25 mouse cellular contexts compared by ENCODE assay signal in the genomic region with DNA sequence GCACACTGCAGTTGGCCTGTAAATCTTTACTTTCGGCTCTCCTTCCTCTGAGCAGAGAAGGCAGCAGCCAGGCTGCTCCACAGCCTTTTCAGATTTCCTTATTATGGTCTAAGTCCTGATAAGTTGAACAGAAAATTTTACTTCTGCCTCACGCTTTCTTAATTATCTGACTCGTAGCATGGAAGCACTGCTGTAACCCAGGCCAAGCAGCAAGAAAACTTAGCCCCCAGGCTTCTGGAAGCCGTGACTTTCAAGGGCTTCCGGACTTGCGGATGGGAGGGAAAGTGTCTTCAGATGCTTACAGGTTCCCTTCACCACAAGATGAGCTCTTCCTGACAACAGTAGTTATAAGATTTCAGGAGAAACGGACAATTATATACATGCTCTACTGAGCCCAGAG. TPM values are rescaled to one million over a fixed set of nuclear protein-coding genes. Genes with fewer than 3 reads are reported as not detected.
DNase-seq lines count a peak whose midpoint lies in the region; ATAC-seq and TF ChIP-seq lines count a peak whose summit lies in the region.
"Had no signal": no experiment of that assay in that cellular context is flagged by ENCODE, and none has a peak within 500 bp of the region (broad histone marks: within the 10 kb centered on the region; RNA-seq: fewer than 3 reads in every experiment).

No protein-coding gene starts in this region.

- no peak overlapping the region for H3K4me3 ChIP-seq in forebrain, embryonic 14.5 days (ENCODE audit: low read depth, low read length)
- no peak overlapping the region for H3K4me3 ChIP-seq in forebrain, embryonic 15.5 days
- no peak overlapping the region for H3K4me3 ChIP-seq in hindbrain, embryonic 11.5 days (ENCODE audit: low read depth, low read length)
- H3K4me3 ChIP-seq in hindbrain, embryonic 16.5 days (ENCODE audit: low read length): no peak overlapping the region
- no peak overlapping the region for H3K4me3 ChIP-seq in midbrain, embryonic 13.5 days (replicated peaks)
- no peak overlapping the region for H3K4me3 ChIP-seq in midbrain, embryonic 16.5 days (ENCODE audit: low read depth, low read length)
- H3K4me3 ChIP-seq: embryonic facial prominence, embryonic 15.5 days; heart, embryonic 15.5 days; hindbrain, embryonic 15.5 days; kidney, embryonic 15.5 days; limb, embryonic 13.5 days; lung, embryonic 15.5 days had no signal

- TF ChIP-seq CTCF in brain, embryonic 14.5 days (IDR thresholded peaks at IDR 0.05; ENCODE audit: borderline replicate concordance, extremely low read depth, insufficient read depth, insufficient read length): no peak

- peaks cover 6% of the 10 kb centered on the region for H3K4me1 ChIP-seq in forebrain, embryonic 14.5 days (ENCODE audit: control insufficient read depth, insufficient read depth, low read length)
- H3K4me1 ChIP-seq in forebrain, embryonic 15.5 days: peaks cover 7% of the 10 kb centered on the region
- no peaks in the 10 kb centered on the region for H3K4me1 ChIP-seq in hindbrain, embryonic 11.5 days (replicated peaks; ENCODE audit: control insufficient read depth, insufficient read depth, low read length)
- H3K4me1 ChIP-seq in hindbrain, embryonic 16.5 days (ENCODE audit: control insufficient read depth, insufficient read depth, low read depth, low read length): no peaks in the 10 kb centered on the region
- peaks cover 11% of the 10 kb centered on the region for H3K4me1 ChIP-seq in midbrain, embryonic 13.5 days (replicated peaks)
- H3K4me1 ChIP-seq in midbrain, embryonic 16.5 days (ENCODE audit: control insufficient read depth, insufficient read depth, low read length): no peaks in the 10 kb centered on the region; the same call in 1 of the 2 replicates
- H3K4me1 ChIP-seq: embryonic facial prominence, embryonic 15.5 days; heart, embryonic 15.5 days; hindbrain, embryonic 15.5 days; kidney, embryonic 15.5 days; limb, embryonic 13.5 days; lung, embryonic 15.5 days had no signal

- H3K36me3 ChIP-seq in forebrain, embryonic 14.5 days (ENCODE audit: control insufficient read depth, insufficient read depth, low read length): no peaks in the 10 kb centered on the region
- no peaks in the 10 kb centered on the region for H3K36me3 ChIP-seq in forebrain, embryonic 15.5 days
- no peaks in the 10 kb centered on the region for H3K36me3 ChIP-seq in hindbrain, embryonic 11.5 days (ENCODE audit: control insufficient read depth, insufficient read depth, low read length)
- H3K36me3 ChIP-seq in hindbrain, embryonic 16.5 days (ENCODE audit: control insufficient read depth, insufficient read depth, low read length): no peaks in the 10 kb centered on the region
- no peaks in the 10 kb centered on the region for H3K36me3 ChIP-seq in midbrain, embryonic 13.5 days
- H3K36me3 ChIP-seq in midbrain, embryonic 16.5 days (ENCODE audit: control insufficient read depth, insufficient read depth, low read length): no peaks in the 10 kb centered on the region
- H3K36me3 ChIP-seq: embryonic facial prominence, embryonic 15.5 days; heart, embryonic 15.5 days; hindbrain, embryonic 15.5 days; kidney, embryonic 15.5 days; limb, embryonic 13.5 days; lung, embryonic 15.5 days had no signal

- H3K9ac ChIP-seq in forebrain, embryonic 14.5 days (ENCODE audit: low read length): no peak overlapping the region
- H3K9ac ChIP-seq in forebrain, embryonic 15.5 days (replicated peaks): no peak overlapping the region
- no peak overlapping the region for H3K9ac ChIP-seq in hindbrain, embryonic 11.5 days (ENCODE audit: low read depth, low read length)
- no peak overlapping the region for H3K9ac ChIP-seq in hindbrain, embryonic 16.5 days (ENCODE audit: low read depth, low read length)
- H3K9ac ChIP-seq in midbrain, embryonic 13.5 days (replicated peaks): no peak overlapping the region
- H3K9ac ChIP-seq in midbrain, embryonic 16.5 days (ENCODE audit: low read depth, low read length): no peak overlapping the region
- H3K9ac ChIP-seq: embryonic facial prominence, embryonic 15.5 days; heart, embryonic 15.5 days; hindbrain, embryonic 15.5 days; kidney, embryonic 15.5 days; limb, embryonic 13.5 days; lung, embryonic 15.5 days had no signal

- no peak for DNase-seq in forebrain, embryonic 14.5 days (ENCODE audit: low spot score)
- no peak for DNase-seq in hindbrain, embryonic 11.5 days (ENCODE audit: low spot score)
- peak; percentile 9 for DNase-seq in brain, embryonic 14.5 days (ENCODE audit: low read depth)
- DNase-seq: adrenal gland, postnatal 10 days; B cell, adult 2 months; cerebellum, adult 18-20 months; cerebellum, postnatal 10 days; kidney, adult 18-20 months; kidney, postnatal 25 days; right cerebral cortex, postnatal 25 days; thymus, postnatal 14 days had no signal

- H3K4me2 ChIP-seq in forebrain, embryonic 14.5 days (ENCODE audit: low read length): no peak overlapping the region
- H3K4me2 ChIP-seq in forebrain, embryonic 15.5 days (replicated peaks): no peak overlapping the region
- no peak overlapping the region for H3K4me2 ChIP-seq in hindbrain, embryonic 11.5 days (replicated peaks; ENCODE audit: low read depth, low read length)
- H3K4me2 ChIP-seq in hindbrain, embryonic 16.5 days (ENCODE audit: low read length): no peak overlapping the region
- no peak overlapping the region for H3K4me2 ChIP-seq in midbrain, embryonic 13.5 days (replicated peaks)
- no peak overlapping the region for H3K4me2 ChIP-seq in midbrain, embryonic 16.5 days (ENCODE audit: low read length)
- H3K4me2 ChIP-seq: embryonic facial prominence, embryonic 15.5 days; heart, embryonic 15.5 days; hindbrain, embryonic 15.5 days; kidney, embryonic 15.5 days; limb, embryonic 13.5 days; liver, embryonic 11.5 days; lung, embryonic 15.5 days had no signal

- no peak overlapping the region for H3K27ac ChIP-seq in forebrain, embryonic 14.5 days (ENCODE audit: low read depth, low read length)
- no peak overlapping the region for H3K27ac ChIP-seq in forebrain, embryonic 15.5 days (replicated peaks)
- peak overlapping the region; percentile 20; the same call in 1 of the 2 replicates for H3K27ac ChIP-seq in hindbrain, embryonic 11.5 days (ENCODE audit: low read depth, low read length)
- no peak overlapping the region for H3K27ac ChIP-seq in hindbrain, embryonic 16.5 days (ENCODE audit: low read depth, low read length)
- H3K27ac ChIP-seq in midbrain, embryonic 13.5 days: peak overlapping the region; percentile 17; the same call in 1 of the 2 replicates
- H3K27ac ChIP-seq in midbrain, embryonic 16.5 days (ENCODE audit: low read length): no peak overlapping the region
- H3K27ac ChIP-seq: embryonic facial prominence, embryonic 15.5 days; heart, embryonic 15.5 days; hindbrain, embryonic 15.5 days; kidney, embryonic 15.5 days; limb, embryonic 13.5 days; lung, embryonic 15.5 days had no signal

- no peaks in the 10 kb centered on the region for H3K27me3 ChIP-seq in forebrain, embryonic 14.5 days (replicated peaks; ENCODE audit: control insufficient read depth, insufficient read depth, low read length)
- no peaks in the 10 kb centered on the region for H3K27me3 ChIP-seq in forebrain, embryonic 15.5 days
- H3K27me3 ChIP-seq in hindbrain, embryonic 11.5 days (ENCODE audit: control insufficient read depth, insufficient read depth, low read length): no peaks in the 10 kb centered on the region
- H3K27me3 ChIP-seq in hindbrain, embryonic 16.5 days (replicated peaks; ENCODE audit: control insufficient read depth, insufficient read depth, low read length): no peaks in the 10 kb centered on the region
- no peaks in the 10 kb centered on the region for H3K27me3 ChIP-seq in midbrain, embryonic 13.5 days
- no peaks in the 10 kb centered on the region for H3K27me3 ChIP-seq in midbrain, embryonic 16.5 days (ENCODE audit: control insufficient read depth, insufficient read depth, low read depth, low read length)
- H3K27me3 ChIP-seq: embryonic facial prominence, embryonic 15.5 days; heart, embryonic 15.5 days; hindbrain, embryonic 15.5 days; kidney, embryonic 15.5 days; limb, embryonic 13.5 days; lung, embryonic 15.5 days had no signal

- 0 out of 2 replicates have a peak, but pooled peaks have one; percentile 26 for ATAC-seq in forebrain, embryonic 14.5 days
- no peak for ATAC-seq in forebrain, embryonic 15.5 days (replicated peaks)
- ATAC-seq in hindbrain, embryonic 11.5 days (ENCODE audit: low FRiP score): no peak
- no peak for ATAC-seq in hindbrain, embryonic 16.5 days
- no peak for ATAC-seq in midbrain, embryonic 13.5 days
- no peak for ATAC-seq in midbrain, embryonic 16.5 days
- ATAC-seq in monocyte, adult 5-6 weeks (replicated peaks; ENCODE audit: insufficient number of reproducible peaks, low FRiP score, low TSS enrichment, poor library complexity, severe bottlenecking): no peak
- ATAC-seq: Patski had no signal

- 71% methylated on average over 7 of the region's 7 CpGs for WGBS in forebrain, embryonic 14.5 days
- 68% methylated on average over 7 of the region's 7 CpGs for WGBS in forebrain, embryonic 15.5 days
- 81% methylated on average over 7 of the region's 7 CpGs for WGBS in hindbrain, embryonic 11.5 days
- WGBS in hindbrain, embryonic 16.5 days: 72% methylated on average over 7 of the region's 7 CpGs
- 74% methylated on average over 7 of the region's 7 CpGs for WGBS in midbrain, embryonic 13.5 days
- WGBS in midbrain, embryonic 16.5 days: 61% methylated on average over 7 of the region's 7 CpGs

- TF ChIP-seq POLR2A in brain, embryonic 14.5 days (IDR thresholded peaks at IDR 0.05; ENCODE audit: borderline replicate concordance, extremely low read depth, insufficient read depth, insufficient read length, poor library complexity, severe bottlenecking): no peak

- H3K9me3 ChIP-seq in forebrain, embryonic 14.5 days (replicated peaks; ENCODE audit: control insufficient read depth, low read length): no peaks in the 10 kb centered on the region
- no peaks in the 10 kb centered on the region for H3K9me3 ChIP-seq in forebrain, embryonic 15.5 days
- no peaks in the 10 kb centered on the region for H3K9me3 ChIP-seq in hindbrain, embryonic 11.5 days (ENCODE audit: control insufficient read depth, low read length)
- H3K9me3 ChIP-seq in hindbrain, embryonic 16.5 days (ENCODE audit: control insufficient read depth, low read length): no peaks in the 10 kb centered on the region
- no peaks in the 10 kb centered on the region for H3K9me3 ChIP-seq in midbrain, embryonic 13.5 days
- H3K9me3 ChIP-seq in midbrain, embryonic 16.5 days (replicated peaks; ENCODE audit: control insufficient read depth, low read length, poor library complexity, severe bottlenecking): no peaks in the 10 kb centered on the region
- H3K9me3 ChIP-seq: embryonic facial prominence, embryonic 15.5 days; heart, embryonic 15.5 days; hindbrain, embryonic 15.5 days; kidney, embryonic 15.5 days; limb, embryonic 13.5 days; lung, embryonic 15.5 days had no signal

RNA-seq across cellular contexts. Expression of gene Ccdc39, which starts 29.7 kb away (rescaled TPM):
- 9.8 and 12.9 TPM in 2 replicates for polyA plus RNA-seq in forebrain, embryonic 14.5 days (2014; fragmentation: Nextera tagmentation; extraction: Ambion mirVana)
- polyA plus RNA-seq in forebrain, embryonic 15.5 days (2015; fragmentation: Nextera tagmentation; extraction: Ambion mirVana): 11.4 and 15.1 TPM in 2 replicates
- polyA plus RNA-seq in hindbrain, embryonic 11.5 days (2014; fragmentation: Nextera tagmentation; extraction: Ambion mirVana): 11.5 and 13.5 TPM in 2 replicates
- polyA plus RNA-seq in hindbrain, embryonic 16.5 days (2015; fragmentation: Nextera tagmentation; extraction: Ambion mirVana): 17.4 and 18.4 TPM in 2 replicates
- 13.7 and 14.1 TPM in 2 replicates for polyA plus RNA-seq in midbrain, embryonic 13.5 days (2015; fragmentation: Nextera tagmentation; extraction: Ambion mirVana)
- polyA plus RNA-seq in midbrain, embryonic 16.5 days (2015; fragmentation: Nextera tagmentation; extraction: Ambion mirVana): 22.8 TPM in 2 replicates
- 30.9 and 32.4 TPM in 2 replicates for polyA plus RNA-seq in brain, embryonic 14.5 days (2012; rRNA removed)
- 0.19 to 0.67 TPM (median 0.32 TPM) in 3 replicates for total RNA-seq in monocyte, adult 5-6 weeks (2017)
- total RNA-seq: neutrophil, adult 5-6 weeks had no signal

Comparison
In these comparisons a context has a peak if more than half of its experiments do, and no peak if none do; other contexts are left out.
1. H3K27ac ChIP-seq: peak in hindbrain, embryonic 11.5 days (single experiment) and midbrain, embryonic 13.5 days (single experiment); none in forebrain, embryonic 14.5 days (single experiment), forebrain, embryonic 15.5 days (single experiment), hindbrain, embryonic 16.5 days (single experiment) and midbrain, embryonic 16.5 days (single experiment).